Mouse (Mus musculus): ENCODE results near the gene Amigo2. TPM values are rescaled to one million over a fixed set of nuclear protein-coding genes. Genes with fewer than 3 reads are reported as not detected.
"Not testable (repeated sequence)": the region's sequence is repeated elsewhere in the genome, so short reads cannot be mapped to it uniquely, and the experiment has no call there.

The Amigo2 gene
- polyA plus RNA-seq, 1 experiment from 2014 or later = 4.6 TPM

DNA sequence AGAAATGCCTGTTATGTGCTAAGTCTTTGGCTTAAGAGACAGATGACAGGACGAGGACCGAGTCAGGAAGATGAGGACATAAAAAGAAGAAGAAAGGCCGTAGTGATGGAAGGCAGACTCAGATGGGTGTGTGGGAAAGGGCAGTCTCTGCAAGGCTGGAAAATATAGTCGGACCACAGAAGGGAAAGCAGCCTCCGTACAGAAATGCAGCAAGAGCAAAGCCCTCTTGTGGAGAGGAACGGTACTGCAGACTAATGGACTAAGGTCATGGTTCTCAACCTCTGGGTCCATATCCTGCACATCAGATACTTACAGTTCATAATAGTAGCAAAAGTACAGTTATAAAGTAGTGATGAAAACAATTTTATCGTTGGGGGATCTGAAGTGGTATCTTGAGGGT is 11.9 kb downstream of the Amigo2 start:
- Histone ChIP-seq H3K4me3 (no peak overlapping the region), H3K9me3 (peaks cover 8% of the 10 kb centered on the region; the same call in 1 of the 2 replicates), H3K4me1 (no peaks in the 10 kb centered on the region), H3K27ac (no peak overlapping the region), H3K27me3 (ENCODE audit: insufficient read depth, poor library complexity, severe bottlenecking) (peaks cover 5% of the 10 kb centered on the region), H3K36me3 (no peaks in the 10 kb centered on the region)
- WGBS = 28% methylated on average over 7 of the region's 7 CpGs
- no peak for DNase-seq (ENCODE audit: low spot score)

DNA sequence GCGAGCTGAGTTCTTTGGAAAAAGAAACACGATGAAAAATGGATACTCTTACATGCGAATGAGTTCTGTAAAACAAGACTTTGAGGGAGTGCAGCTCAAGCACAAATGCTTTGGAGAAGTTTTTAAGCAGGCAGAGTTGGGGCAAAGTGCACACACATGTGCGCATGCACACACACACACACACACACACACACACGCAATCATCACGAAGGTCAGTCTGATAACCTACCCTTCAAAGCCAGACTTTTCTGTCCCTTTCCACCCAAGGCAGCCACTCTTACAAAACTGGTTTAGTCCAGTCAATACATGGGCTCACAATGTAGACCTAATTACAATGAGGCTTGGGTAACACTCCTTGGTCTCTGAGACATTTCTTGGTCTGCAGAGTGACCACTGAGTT is 13.0 kb downstream of the Amigo2 start:
- 88% methylated on average over 6 of the region's 6 CpGs for WGBS
- H3K36me3 ChIP-seq = no peaks in the 10 kb centered on the region
- DNase-seq (ENCODE audit: low spot score) = no peak

GRCm38 (mm10) chr15:97229494-97230077 is 17.5 kb downstream of the Amigo2 start:
- 82% methylated on average over 11 of the region's 11 CpGs for WGBS
- DNase-seq (ENCODE audit: low spot score) = no peak

More for the DNA sequence above, 13.0 kb downstream of the Amigo2 start:
- peaks cover 8% of the 10 kb centered on the region; the same call in 1 of the 2 replicates for H3K9me3 ChIP-seq
- peaks cover 5% of the 10 kb centered on the region for H3K27me3 ChIP-seq (ENCODE audit: insufficient read depth, poor library complexity, severe bottlenecking)
- no peak overlapping the region for H3K27ac ChIP-seq
- no peaks in the 10 kb centered on the region for H3K4me1 ChIP-seq
- H3K4me3 ChIP-seq = no peak overlapping the region

DNA sequence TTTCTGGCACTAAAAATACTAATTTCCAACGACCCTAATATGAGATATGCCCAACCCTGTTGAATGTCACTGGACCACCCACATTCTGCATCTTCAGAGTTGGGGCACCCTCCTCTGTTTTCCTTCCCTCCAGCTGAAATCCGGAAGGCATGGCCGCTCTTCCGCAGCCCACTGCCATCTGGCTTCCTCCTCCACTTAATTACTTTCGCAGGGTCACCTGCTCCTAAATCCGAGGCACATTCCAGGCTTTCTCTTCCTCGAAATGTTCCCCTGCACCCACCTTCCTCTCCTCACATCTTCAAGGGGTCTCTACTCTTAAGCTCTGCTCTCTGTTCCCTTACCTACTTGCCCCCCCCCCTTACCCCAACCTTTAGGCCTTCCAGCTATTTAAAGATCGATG is 23.1 kb downstream of the Amigo2 start:
- H3K9me3 ChIP-seq = 0 out of 2 replicates have a peak, but pooled peaks cover 8% of the 10 kb centered on the region
- H3K4me3 ChIP-seq = no peak overlapping the region
- WGBS = 79% methylated on average over 8 of the region's 8 CpGs
- H3K27me3 ChIP-seq (ENCODE audit: insufficient read depth, poor library complexity, severe bottlenecking) = 0 out of 2 replicates have a peak, but pooled peaks cover 3% of the 10 kb centered on the region
- H3K27ac ChIP-seq = no peak overlapping the region
- H3K4me1 ChIP-seq = no peaks in the 10 kb centered on the region
- H3K36me3 ChIP-seq = no peaks in the 10 kb centered on the region
- DNase-seq (ENCODE audit: low spot score) = no peak

More at GRCm38 (mm10) chr15:97229494-97230077, 17.5 kb downstream of the Amigo2 start:
- Histone ChIP-seq H3K4me3 (no peak overlapping the region), H3K27ac (no peak overlapping the region), H3K36me3 (no peaks in the 10 kb centered on the region), H3K9me3 (peaks cover 8% of the 10 kb centered on the region; the same call in 1 of the 2 replicates), H3K4me1 (no peaks in the 10 kb centered on the region), H3K27me3 (ENCODE audit: insufficient read depth, poor library complexity, severe bottlenecking) (0 out of 2 replicates have a peak, but pooled peaks cover 3% of the 10 kb centered on the region)

DNA sequence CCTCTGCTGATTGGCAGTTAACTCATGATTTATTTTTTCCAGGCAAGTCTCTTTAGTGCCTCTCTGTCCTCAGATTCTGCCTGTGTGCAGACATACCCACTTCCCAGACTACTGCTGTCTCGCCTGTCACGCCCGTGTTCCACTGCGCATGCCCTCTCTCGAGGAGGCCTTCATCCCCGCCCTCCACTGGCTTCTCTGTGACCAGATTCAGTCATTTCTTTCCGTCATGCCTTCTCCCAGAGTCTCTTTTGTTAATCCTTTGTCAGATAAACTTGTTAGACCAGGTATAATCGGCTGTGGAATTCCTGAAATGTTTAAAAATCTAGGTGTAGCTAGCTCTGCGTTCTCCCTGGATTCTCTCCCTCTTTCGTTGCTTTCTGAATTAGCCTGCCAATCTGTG is 23.7 kb downstream of the Amigo2 start:
- Histone ChIP-seq H3K4me3 (no peak overlapping the region), H3K36me3 (no peaks in the 10 kb centered on the region), H3K4me1 (no peaks in the 10 kb centered on the region), H3K27ac (no peak overlapping the region), H3K9me3 (0 out of 2 replicates have a peak, but pooled peaks cover 8% of the 10 kb centered on the region), H3K27me3 (ENCODE audit: insufficient read depth, poor library complexity, severe bottlenecking) (0 out of 2 replicates have a peak, but pooled peaks cover 3% of the 10 kb centered on the region)
- WGBS = 85% methylated on average over 10 of the region's 10 CpGs
- DNase-seq (ENCODE audit: low spot score) = no peak

GRCm38 (mm10) chr15:97216843-97217242 is 30.2 kb downstream of the Amigo2 start:
- Histone ChIP-seq H3K27me3 (ENCODE audit: insufficient read depth, poor library complexity, severe bottlenecking) (no peaks in the 10 kb centered on the region), H3K36me3 (no peaks in the 10 kb centered on the region), H3K9me3 (no peaks in the 10 kb centered on the region; the same call in 1 of the 2 replicates), H3K4me1 (no peaks in the 10 kb centered on the region), H3K27ac (no peak overlapping the region), H3K4me3 (no peak overlapping the region)
- DNase-seq (ENCODE audit: low spot score) = no peak
- 95% methylated on average over 5 of the region's 5 CpGs for WGBS

DNA sequence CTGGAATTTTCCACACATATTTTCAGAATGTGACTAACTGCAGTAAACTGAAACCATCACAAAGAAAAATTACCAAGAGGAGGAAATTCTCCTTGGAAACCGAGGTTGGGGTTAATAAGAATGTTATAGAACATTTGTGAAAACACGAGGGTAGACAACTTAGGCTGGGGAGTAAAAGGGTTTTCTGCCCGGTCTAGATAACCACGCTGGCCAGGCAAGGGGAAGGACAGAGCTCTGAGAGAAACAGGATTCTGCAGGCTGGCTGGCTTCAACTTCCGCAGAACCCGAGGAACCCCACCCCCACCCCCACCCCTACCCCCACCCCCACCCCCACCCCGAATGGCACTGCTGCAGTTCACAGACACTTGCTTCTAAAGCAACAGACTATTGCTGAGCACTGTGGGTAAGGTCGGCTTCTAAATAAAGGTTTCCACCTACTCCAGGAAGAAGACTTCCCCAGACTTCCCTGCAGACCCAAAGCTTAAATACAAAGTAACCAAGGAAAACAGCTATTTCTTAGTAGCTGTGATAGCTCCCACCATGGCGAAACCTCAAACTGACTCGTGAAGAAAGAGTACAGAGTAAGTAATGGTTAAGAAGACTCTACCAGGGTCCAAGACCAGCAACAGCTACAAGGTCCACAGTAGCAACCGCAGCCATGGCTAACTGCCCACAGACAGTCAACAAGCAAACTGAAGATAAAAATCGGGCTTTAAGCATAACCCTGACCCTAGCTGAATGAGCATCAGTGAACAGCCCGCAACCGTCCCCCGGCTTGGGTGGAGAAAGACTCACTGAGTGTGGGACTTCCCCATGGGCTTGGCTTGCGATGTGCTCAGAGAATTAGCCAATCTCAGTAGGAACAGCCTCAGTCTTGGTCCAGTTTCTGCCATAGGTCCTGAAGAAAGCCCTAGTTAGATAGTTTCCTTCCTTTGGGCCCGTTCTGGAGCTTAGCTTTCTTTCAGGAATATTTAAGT is 34.3 kb downstream of the Amigo2 start:
- Histone ChIP-seq H3K9me3 (no peaks in the 10 kb centered on the region; the same call in 1 of the 2 replicates), H3K27ac (no peak overlapping the region), H3K27me3 (ENCODE audit: insufficient read depth, poor library complexity, severe bottlenecking) (no peaks in the 10 kb centered on the region), H3K4me1 (no peaks in the 10 kb centered on the region), H3K36me3 (no peaks in the 10 kb centered on the region), H3K4me3 (no peak overlapping the region)
- 74% methylated on average over 17 of the region's 17 CpGs for WGBS
- no peak for DNase-seq (ENCODE audit: low spot score)

- not testable (repeated sequence) for DNase-seq (ENCODE audit: low spot score); H3K36me3 ChIP-seq; H3K4me1 ChIP-seq; H3K9me3 ChIP-seq; H3K4me3 ChIP-seq; H3K27ac ChIP-seq; H3K27me3 ChIP-seq (ENCODE audit: insufficient read depth, poor library complexity, severe bottlenecking)
- WGBS = 72% methylated on average over 3 of the region's 3 CpGs
Observed at GRCm38 (mm10) chr15:97209754-97210153, 37.3 kb downstream of the Amigo2 start.

DNA sequence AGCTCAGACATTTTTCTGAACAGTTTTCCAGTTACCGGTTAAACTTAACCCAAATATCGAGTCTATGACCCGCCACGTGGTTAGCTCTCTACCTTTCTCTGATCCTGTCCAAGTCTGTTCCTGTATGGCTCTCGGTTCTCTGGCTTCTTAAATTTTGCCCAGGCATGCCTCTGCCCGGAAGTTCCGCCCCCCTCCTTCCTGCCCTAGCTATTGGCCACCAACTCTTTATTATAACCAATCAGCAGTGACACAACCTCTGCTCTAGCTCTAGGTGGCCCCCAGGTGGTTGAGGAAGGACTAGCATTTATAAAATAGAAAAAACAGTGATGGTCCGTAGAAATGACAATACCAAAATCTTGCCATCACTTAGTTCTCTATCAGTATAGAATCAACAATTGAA is 40.6 kb downstream of the Amigo2 start:
- Histone ChIP-seq H3K4me1 (no peaks in the 10 kb centered on the region), H3K27ac (no peak overlapping the region), H3K36me3 (no peaks in the 10 kb centered on the region), H3K27me3 (ENCODE audit: insufficient read depth, poor library complexity, severe bottlenecking) (no peaks in the 10 kb centered on the region), H3K9me3 (no peaks in the 10 kb centered on the region), H3K4me3 (no peak overlapping the region)
- DNase-seq (ENCODE audit: low spot score) = no peak
- 91% methylated on average over 8 of the region's 8 CpGs for WGBS

GRCm38 (mm10) chr15:97205776-97206175 is 41.3 kb downstream of the Amigo2 start:
- DNase-seq (ENCODE audit: low spot score) = no peak
- H3K27me3 ChIP-seq (ENCODE audit: insufficient read depth, poor library complexity, severe bottlenecking) = no peaks in the 10 kb centered on the region
- no peaks in the 10 kb centered on the region for H3K36me3 ChIP-seq
- no peak overlapping the region for H3K4me3 ChIP-seq
- H3K9me3 ChIP-seq = no peaks in the 10 kb centered on the region
- WGBS = 89% methylated on average over 10 of the region's 10 CpGs
- H3K27ac ChIP-seq = no peak overlapping the region
- no peaks in the 10 kb centered on the region for H3K4me1 ChIP-seq

DNA sequence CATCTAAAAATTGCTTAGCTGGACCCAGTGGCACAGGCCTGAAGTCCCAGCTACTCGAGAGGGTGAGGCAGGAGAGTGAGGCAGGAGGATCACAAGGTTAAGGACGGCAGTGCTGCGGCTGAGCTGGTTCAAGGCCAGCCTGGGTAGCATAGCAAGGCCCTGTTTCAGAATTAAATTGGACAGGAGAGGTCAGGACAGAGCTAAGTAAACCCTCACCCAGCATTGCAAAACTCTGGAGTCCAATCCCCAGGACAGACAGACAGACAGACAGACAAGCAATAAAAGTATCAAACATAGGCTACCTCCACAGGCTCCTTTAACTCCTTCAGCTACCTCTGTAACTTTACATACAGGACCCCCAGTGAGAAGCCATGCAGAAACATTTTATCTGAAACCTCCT is 42.2 kb downstream of the Amigo2 start:
- no peaks in the 10 kb centered on the region for H3K4me1 ChIP-seq
- H3K27ac ChIP-seq = no peak overlapping the region
- no peaks in the 10 kb centered on the region for H3K27me3 ChIP-seq (ENCODE audit: insufficient read depth, poor library complexity, severe bottlenecking)
- no peak overlapping the region for H3K4me3 ChIP-seq
- H3K9me3 ChIP-seq = no peaks in the 10 kb centered on the region
- H3K36me3 ChIP-seq = no peaks in the 10 kb centered on the region
- no peak for DNase-seq (ENCODE audit: low spot score)
- WGBS = 79% methylated on average over 3 of the region's 3 CpGs

- no peak overlapping the region for H3K27ac ChIP-seq
- no peaks in the 10 kb centered on the region for H3K4me1 ChIP-seq
- no peaks in the 10 kb centered on the region for H3K9me3 ChIP-seq
- H3K27me3 ChIP-seq (ENCODE audit: insufficient read depth, poor library complexity, severe bottlenecking) = no peaks in the 10 kb centered on the region
- 63% methylated on average over 7 of the region's 7 CpGs for WGBS
- no peak for DNase-seq (ENCODE audit: low spot score)
- no peaks in the 10 kb centered on the region for H3K36me3 ChIP-seq
- H3K4me3 ChIP-seq = no peak overlapping the region
Observed at GRCm38 (mm10) chr15:97196644-97197043, 50.4 kb downstream of the Amigo2 start.

DNA sequence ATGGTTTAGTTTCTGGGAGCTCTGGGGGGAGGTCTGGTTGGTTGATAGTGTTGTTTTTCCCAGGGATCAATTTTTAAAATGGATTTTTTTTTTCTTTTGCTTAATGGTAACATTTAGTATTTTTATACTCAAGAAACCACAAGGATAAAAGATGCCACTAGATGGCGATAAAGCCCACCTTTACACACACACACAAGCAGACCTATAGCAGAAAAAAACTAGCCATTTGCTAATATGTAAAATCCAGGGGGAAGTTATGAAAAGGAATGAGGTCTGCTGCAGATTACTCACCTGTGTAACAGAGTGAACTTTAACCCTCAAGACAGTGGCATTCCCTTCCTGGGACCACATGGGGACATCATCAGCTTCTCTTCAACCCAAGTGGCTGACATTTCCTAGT is 51.5 kb downstream of the Amigo2 start:
- H3K27ac ChIP-seq = no peak overlapping the region
- H3K36me3 ChIP-seq = no peaks in the 10 kb centered on the region
- DNase-seq (ENCODE audit: low spot score) = no peak
- 3% methylated on average over 1 of the region's 1 CpGs for WGBS
- no peak overlapping the region for H3K4me3 ChIP-seq
- H3K4me1 ChIP-seq = no peaks in the 10 kb centered on the region
- no peaks in the 10 kb centered on the region for H3K9me3 ChIP-seq
- no peaks in the 10 kb centered on the region for H3K27me3 ChIP-seq (ENCODE audit: insufficient read depth, poor library complexity, severe bottlenecking)

All from heart, embryonic 10.5 days (tissue).